Mouse (Mus musculus) hindbrain, embryonic 16.5 days (tissue): ENCODE data around the gene Gng11. TPM values are rescaled to one million over a fixed set of nuclear protein-coding genes. Genes with fewer than 3 reads are reported as not detected.
A peak's percentile ranks its signal among the peaks of the same experiment; 100 is the strongest.

Experiments used
- ATAC-seq: fragments of 200-750 bp; cut with Nextera tagmentation; 2 replicates; pipeline ENCODE4 v1.8.0; 2017; ENCODE audit warnings: moderate TSS enrichment, moderate library complexity
- H3K27ac ChIP-seq: fragments of 300-500 bp; sonication (generic); 2 replicates; pipeline ENCODE4 v1.5.1; 2014; ENCODE audit warnings: low read depth, mild to moderate bottlenecking, control low read depth, low read length, moderate library complexity
- H3K27me3 ChIP-seq: fragments of 300-500 bp; sonication (generic); replicated peaks from 2 replicates; pipeline ENCODE4 v1.6.1; 2014; ENCODE audit warnings: low read length; ENCODE audit not compliant: control insufficient read depth, insufficient read depth
- H3K36me3 ChIP-seq: fragments of 300-500 bp; sonication (generic); 2 replicates; pipeline ENCODE4 v1.6.1; 2014; ENCODE audit warnings: mild to moderate bottlenecking, low read length, moderate library complexity, mixed read lengths; ENCODE audit not compliant: control insufficient read depth, insufficient read depth
- H3K4me1 ChIP-seq: fragments of 300-500 bp; sonication (generic); 2 replicates; pipeline ENCODE4 v1.6.1; 2014; ENCODE audit warnings: low read depth, low read length; ENCODE audit not compliant: control insufficient read depth, insufficient read depth
- H3K4me2 ChIP-seq: fragments of 300-500 bp; sonication (generic); 2 replicates; pipeline ENCODE4 v1.6.1; 2014; ENCODE audit warnings: mild to moderate bottlenecking, low read length, control low read depth, moderate library complexity
- H3K4me3 ChIP-seq: fragments of 300-500 bp; sonication (generic); 2 replicates; pipeline ENCODE4 v1.5.1; 2014; ENCODE audit warnings: mild to moderate bottlenecking, low read length, control low read depth, moderate library complexity
- H3K9ac ChIP-seq: fragments of 300-500 bp; sonication (generic); 2 replicates; pipeline ENCODE4 v1.6.1; 2014; ENCODE audit warnings: low read depth, mild to moderate bottlenecking, control low read depth, low read length, moderate library complexity
- H3K9me3 ChIP-seq: fragments of 300-500 bp; sonication (generic); 2 replicates; pipeline ENCODE4 v1.6.1; 2014; ENCODE audit warnings: mild to moderate bottlenecking, low read length, moderate library complexity; ENCODE audit not compliant: control insufficient read depth
- WGBS: fragments of 180-500 bp; shearing (Covaris S2); extraction: QIAGEN DNeasy Blood & Tissue Kit; methylation state at CpG from one replicate; pipeline ENCODE4 v1.1.7; 2014; 5-methylcytosine and 5-hydroxymethylcytosine counted together
- polyA plus RNA-seq: library from polyadenylated mRNA; unstranded; fragments of >200 nt; fragmentation: Nextera tagmentation; extraction: Ambion mirVana; gene quantifications from 2 replicates; pipeline ENCODE4 v1.2.1, GENCODE M21; 2015

The Gng11 gene
- 26.4 and 27.8 TPM in 2 replicates for polyA plus RNA-seq

- peak within 1 kb of the TSS; percentile 52 for H3K9ac ChIP-seq
- no peaks in the 10 kb centered on the region for H3K9me3 ChIP-seq
- no peaks in the 10 kb centered on the region for H3K4me1 ChIP-seq
- peak within 1 kb of the TSS; percentile 39 for H3K4me3 ChIP-seq
- peak within 1 kb of the TSS; percentile 35; the same call in 1 of the 2 replicates for H3K27ac ChIP-seq
- no peaks in the 10 kb centered on the region; the same call in 1 of the 2 replicates for H3K27me3 ChIP-seq
- ATAC-seq, result peak; percentile 86
- 3% methylated on average over 19 of the region's 19 CpGs for WGBS
- H3K4me2 ChIP-seq, result peak within 1 kb of the TSS; percentile 55
- no peaks in the 10 kb centered on the region for H3K36me3 ChIP-seq
These were observed at the start of gene Gng11 for GRCm38 (mm10) chr6:4003890-4004306. Gene Gng11 (plus strand): TSS chr6:4003904.

DNA sequence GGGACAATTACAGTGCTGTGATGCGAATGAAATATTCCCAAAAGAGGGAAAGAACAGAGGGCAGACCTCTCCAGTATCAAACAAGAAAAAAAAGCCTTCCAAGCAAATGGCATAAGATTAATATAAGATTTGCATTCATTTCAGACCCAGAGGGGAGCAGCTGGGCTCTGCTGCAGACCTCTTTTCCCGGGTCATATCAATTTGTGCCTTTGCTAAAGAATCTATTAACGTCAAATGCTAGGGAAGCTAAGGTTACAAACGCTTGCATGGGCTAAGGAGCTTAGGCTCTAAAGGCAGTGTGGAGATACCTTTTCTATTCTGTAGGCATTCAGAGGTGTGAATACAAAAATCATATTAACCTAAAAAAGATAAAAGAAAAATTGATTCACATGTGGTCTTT is 48.7 kb upstream of the Gng11 start:
- Histone ChIP-seq H3K4me3 (no peak overlapping the region), H3K27me3 (no peaks in the 10 kb centered on the region), H3K4me2 (no peak overlapping the region), H3K4me1 (no peaks in the 10 kb centered on the region), H3K9me3 (no peaks in the 10 kb centered on the region), H3K36me3 (no peaks in the 10 kb centered on the region), H3K9ac (no peak overlapping the region), H3K27ac (no peak overlapping the region)
- ATAC-seq, result no peak
- 38% methylated on average over 4 of the region's 4 CpGs for WGBS

- no peaks in the 10 kb centered on the region for H3K36me3 ChIP-seq
- no peaks in the 10 kb centered on the region for H3K27me3 ChIP-seq
- no peak for ATAC-seq
- no peaks in the 10 kb centered on the region for H3K9me3 ChIP-seq
- no peak overlapping the region for H3K27ac ChIP-seq
- 37% methylated on average over 31 of the region's 31 CpGs for WGBS
- H3K9ac ChIP-seq, result no peak overlapping the region
- peak overlapping the region; percentile 44 for H3K4me2 ChIP-seq
- H3K4me1 ChIP-seq, result no peaks in the 10 kb centered on the region
- H3K4me3 ChIP-seq, result peak overlapping the region; percentile 21
These were observed 35.8 kb upstream of the Gng11 start for GRCm38 (mm10) chr6:3967676-3968626.

DNA sequence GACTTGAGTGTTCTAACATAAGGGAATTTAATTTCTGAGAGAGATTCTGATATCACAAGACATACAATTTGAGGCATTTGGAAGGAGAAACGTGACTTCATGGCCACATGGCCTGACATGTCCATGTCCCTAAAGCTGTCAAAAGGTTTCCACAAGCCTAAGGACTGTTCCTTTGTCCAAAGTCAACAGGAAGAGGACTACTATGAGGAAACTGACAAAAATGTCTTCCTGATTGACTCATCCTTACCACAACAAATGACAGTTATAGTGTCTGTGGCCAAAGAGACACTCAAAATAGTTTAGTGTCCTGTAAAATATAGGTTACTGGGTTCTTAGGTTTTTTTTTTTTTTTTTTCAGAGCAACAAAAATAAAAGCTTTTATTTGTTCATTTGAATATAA is 30.0 kb upstream of the Gng11 start:
- Histone ChIP-seq H3K9ac (no peak overlapping the region), H3K4me2 (no peak overlapping the region), H3K4me3 (no peak overlapping the region), H3K27ac (no peak overlapping the region), H3K36me3 (no peaks in the 10 kb centered on the region), H3K4me1 (no peaks in the 10 kb centered on the region), H3K9me3 (no peaks in the 10 kb centered on the region), H3K27me3 (no peaks in the 10 kb centered on the region)
- ATAC-seq, result no peak
- WGBS, result 69% methylated on average over 1 of the region's 1 CpGs

- H3K27ac ChIP-seq, result no peak overlapping the region
- H3K36me3 ChIP-seq, result no peaks in the 10 kb centered on the region
- H3K4me2 ChIP-seq, result no peak overlapping the region
- 91% methylated on average over 5 of the region's 5 CpGs for WGBS
- H3K9ac ChIP-seq, result no peak overlapping the region
- H3K4me1 ChIP-seq, result no peaks in the 10 kb centered on the region
- no peaks in the 10 kb centered on the region for H3K9me3 ChIP-seq
- no peak for ATAC-seq
- H3K4me3 ChIP-seq, result no peak overlapping the region
- H3K27me3 ChIP-seq, result no peaks in the 10 kb centered on the region
These were observed 20.9 kb upstream of the Gng11 start for GRCm38 (mm10) chr6:3982661-3983284.

DNA sequence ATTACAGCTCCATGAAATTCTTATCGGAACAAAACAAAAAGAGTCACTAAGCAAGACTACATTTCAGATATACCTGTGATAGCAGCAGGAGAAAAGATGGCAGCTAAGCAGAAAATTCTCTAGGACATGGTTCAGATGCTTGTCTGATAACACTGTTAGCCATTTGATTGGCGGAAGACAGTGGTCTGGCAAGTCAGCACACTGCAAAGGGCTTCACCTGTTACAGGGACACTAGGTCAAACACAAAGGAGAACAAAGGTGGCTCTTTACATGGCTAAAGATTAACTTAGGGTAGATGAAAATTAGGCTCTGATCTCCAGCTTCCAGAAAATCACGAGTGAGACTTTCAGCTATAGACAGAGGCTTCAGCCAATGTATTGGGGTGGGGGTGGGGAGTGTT is 15.0 kb upstream of the Gng11 start, which contains the start of gene Tfpi2:
TSS of gene Tfpi2 (minus strand) at position 170 of the 400 bp plus-strand sequence.
- 79% methylated on average over 3 of the region's 3 CpGs for WGBS
- Histone ChIP-seq H3K9me3 (no peaks in the 10 kb centered on the region), H3K27ac (no peak within 1 kb of the TSS), H3K4me2 (no peak within 1 kb of the TSS), H3K4me3 (no peak within 1 kb of the TSS), H3K36me3 (no peaks in the 10 kb centered on the region), H3K4me1 (no peaks in the 10 kb centered on the region), H3K27me3 (no peaks in the 10 kb centered on the region), H3K9ac (no peak within 1 kb of the TSS)
- no peak for ATAC-seq

GRCm38 (mm10) chr6:3993492-3993891 is 10.2 kb upstream of the Gng11 start, which contains the start of gene Gngt1:
Gene Gngt1 (plus strand): TSS chr6:3993792.
- Histone ChIP-seq H3K9me3 (no peaks in the 10 kb centered on the region), H3K36me3 (no peaks in the 10 kb centered on the region), H3K27me3 (no peaks in the 10 kb centered on the region), H3K4me3 (no peak within 1 kb of the TSS), H3K4me2 (no peak within 1 kb of the TSS), H3K27ac (no peak within 1 kb of the TSS), H3K4me1 (no peaks in the 10 kb centered on the region), H3K9ac (no peak within 1 kb of the TSS)
- no peak for ATAC-seq
- 92% methylated on average over 6 of the region's 6 CpGs for WGBS

DNA sequence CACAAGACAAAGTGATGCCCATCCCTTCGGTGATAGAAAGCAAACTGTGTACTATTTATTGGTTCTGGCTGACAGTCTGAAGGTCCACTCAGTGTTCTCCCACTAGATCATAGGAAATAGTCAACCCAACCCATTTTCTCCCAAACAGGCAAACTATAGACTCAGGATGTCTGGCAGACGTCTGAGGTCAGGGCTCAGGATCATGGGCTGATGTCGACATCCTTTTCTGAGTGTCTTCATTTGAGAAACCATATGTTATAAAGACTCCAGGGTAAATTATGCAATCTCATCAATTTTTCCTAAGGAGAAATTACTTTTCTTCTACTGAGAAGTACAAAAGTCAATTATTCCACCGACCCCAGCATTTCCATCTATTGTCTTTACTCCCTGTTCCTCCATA is 5.6 kb upstream of the Gng11 start:
- 79% methylated on average over 4 of the region's 4 CpGs for WGBS
- Histone ChIP-seq H3K4me1 (no peaks in the 10 kb centered on the region), H3K9me3 (no peaks in the 10 kb centered on the region), H3K4me3 (no peak overlapping the region), H3K9ac (no peak overlapping the region), H3K27ac (no peak overlapping the region), H3K36me3 (no peaks in the 10 kb centered on the region), H3K27me3 (no peaks in the 10 kb centered on the region; the same call in 1 of the 2 replicates), H3K4me2 (no peak overlapping the region)
- ATAC-seq, result no peak

DNA sequence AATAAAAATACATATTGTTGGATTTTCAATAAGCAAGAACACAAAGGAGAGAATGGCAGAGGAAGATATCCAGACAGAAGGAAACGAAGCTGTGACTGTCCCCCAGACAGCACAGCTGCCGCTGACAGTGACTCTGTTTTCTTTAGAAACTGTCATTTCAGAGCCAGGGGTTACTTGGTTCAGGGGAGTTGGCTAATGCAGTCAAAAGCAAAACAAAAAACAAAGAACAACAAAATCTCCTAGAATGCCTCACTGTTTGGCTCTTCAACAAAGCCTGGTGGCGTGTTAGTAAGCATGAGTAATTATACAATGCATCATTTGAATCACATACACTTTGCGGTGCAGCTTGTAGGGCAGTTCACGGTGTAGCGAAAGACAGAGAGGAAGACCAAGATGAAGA is 4.4 kb upstream of the Gng11 start:
- WGBS, result 49% methylated on average over 6 of the region's 6 CpGs
- no peaks in the 10 kb centered on the region for H3K9me3 ChIP-seq
- H3K4me2 ChIP-seq, result peak overlapping the region; percentile 10; the same call in 1 of the 2 replicates
- H3K27ac ChIP-seq, result no peak overlapping the region
- H3K9ac ChIP-seq, result no peak overlapping the region
- H3K4me3 ChIP-seq, result no peak overlapping the region
- no peaks in the 10 kb centered on the region; the same call in 1 of the 2 replicates for H3K27me3 ChIP-seq
- no peaks in the 10 kb centered on the region for H3K36me3 ChIP-seq
- no peaks in the 10 kb centered on the region for H3K4me1 ChIP-seq
- ATAC-seq, result no peak
